8 mouse cellular contexts compared by ENCODE assay signal in genomic region chr8:109778993-109779421, GRCm38 (mm10). TPM values are rescaled to one million over a fixed set of nuclear protein-coding genes. Genes with fewer than 3 reads are reported as not detected.
DNase-seq lines count a peak whose midpoint lies in the region; ATAC-seq and TF ChIP-seq lines count a peak whose summit lies in the region.

No protein-coding gene starts in this region.

- H3K9ac ChIP-seq in forebrain, embryonic 12.5 days: peak overlapping the region; percentile 92
- H3K9ac ChIP-seq in intestine, postnatal 0 days (ENCODE audit: low read depth, low read length): peak overlapping the region; percentile 93
- peak overlapping the region; percentile 97 for H3K9ac ChIP-seq in lung, postnatal 0 days (replicated peaks; ENCODE audit: low read depth)

- H3K9me3 ChIP-seq in forebrain, embryonic 12.5 days: no peaks in the 10 kb centered on the region
- H3K9me3 ChIP-seq in intestine, postnatal 0 days (ENCODE audit: control insufficient read depth): no peaks in the 10 kb centered on the region
- no peaks in the 10 kb centered on the region for H3K9me3 ChIP-seq in lung, postnatal 0 days (ENCODE audit: low read length)

- H3K27me3 ChIP-seq in forebrain, embryonic 12.5 days: peaks cover 8% of the 10 kb centered on the region; the same call in 1 of the 2 replicates
- H3K27me3 ChIP-seq in intestine, postnatal 0 days (replicated peaks; ENCODE audit: control insufficient read depth, insufficient read depth, low read length): no peaks in the 10 kb centered on the region
- H3K27me3 ChIP-seq in lung, postnatal 0 days (replicated peaks; ENCODE audit: insufficient read depth, low read length): no peaks in the 10 kb centered on the region

- TF ChIP-seq EP300 in lung, postnatal 0 days (IDR thresholded peaks at IDR 0.05): no peak

- H3K27ac ChIP-seq in forebrain, embryonic 12.5 days: peak overlapping the region; percentile 99
- H3K27ac ChIP-seq in intestine, postnatal 0 days (ENCODE audit: low read depth, low read length): peak overlapping the region; percentile 99
- H3K27ac ChIP-seq in lung, postnatal 0 days (ENCODE audit: low read length): peak overlapping the region; percentile 98

- TF ChIP-seq CTCF in intestine, postnatal 0 days (IDR thresholded peaks at IDR 0.05; ENCODE audit: low read depth): no peak
- TF ChIP-seq CTCF in lung, postnatal 0 days (IDR thresholded peaks at IDR 0.05): no peak

- no peaks in the 10 kb centered on the region for H3K36me3 ChIP-seq in forebrain, embryonic 12.5 days (replicated peaks)
- no peaks in the 10 kb centered on the region for H3K36me3 ChIP-seq in intestine, postnatal 0 days (ENCODE audit: control insufficient read depth, insufficient read depth)
- H3K36me3 ChIP-seq in lung, postnatal 0 days (ENCODE audit: insufficient read depth, low read length): no peaks in the 10 kb centered on the region

- H3K4me2 ChIP-seq in forebrain, embryonic 12.5 days: peak overlapping the region; percentile 91
- H3K4me2 ChIP-seq in intestine, postnatal 0 days (replicated peaks; ENCODE audit: low read depth): peak overlapping the region; percentile 70
- peak overlapping the region; percentile 65 for H3K4me2 ChIP-seq in lung, postnatal 0 days (replicated peaks; ENCODE audit: low read depth, low read length)

- ATAC-seq in forebrain, embryonic 12.5 days (ENCODE audit: low FRiP score): no peak; the same call in none of the 2 replicates
- no peak; the same call in none of the 2 replicates for ATAC-seq in intestine, postnatal 0 days
- ATAC-seq in lung, postnatal 0 days: peak; percentile 39

- under 1% methylated on average over 32 of the region's 32 CpGs for WGBS in forebrain, embryonic 12.5 days
- under 1% methylated on average over 32 of the region's 32 CpGs for WGBS in intestine, postnatal 0 days
- whole genome bisulfite sequencing in lung, postnatal 0 days: under 1% methylated on average over 28 of the region's 32 CpGs

- H3K4me3 ChIP-seq in forebrain, embryonic 12.5 days (replicated peaks): peak overlapping the region; percentile 98
- peak overlapping the region; percentile 99 for H3K4me3 ChIP-seq in intestine, postnatal 0 days (ENCODE audit: low read depth, low read length)
- H3K4me3 ChIP-seq in lung, postnatal 0 days (ENCODE audit: low read depth, low read length): peak overlapping the region; percentile 99

- H3K4me1 ChIP-seq in forebrain, embryonic 12.5 days: peaks cover 13% of the 10 kb centered on the region
- H3K4me1 ChIP-seq in intestine, postnatal 0 days (replicated peaks; ENCODE audit: control insufficient read depth, insufficient read depth, low read length): no peaks in the 10 kb centered on the region
- H3K4me1 ChIP-seq in lung, postnatal 0 days (ENCODE audit: insufficient read depth, low read depth, low read length): peaks cover 5% of the 10 kb centered on the region; the same call in 1 of the 2 replicates

- peak; percentile 48 for DNase-seq in cerebellum, adult 11-12 months
- DNase-seq in cerebellum, postnatal 14 days: no peak
- peak; percentile 13 for DNase-seq in retina, postnatal 7 days (ENCODE audit: low read depth, low spot score)
- DNase-seq in retina, embryonic 14.5 days (ENCODE audit: low spot score): no peak
- DNase-seq in lung, postnatal 0 days (ENCODE audit: low spot score): peak; percentile 47
- peak; percentile 42 for DNase-seq in right cerebral cortex, postnatal 25 days

RNA-seq across cellular contexts. Expression of gene Ap1g1, which starts 0.7 kb away (rescaled TPM):
- polyA plus RNA-seq in forebrain, embryonic 12.5 days (2016; fragmentation: Nextera tagmentation; extraction: Ambion mirVana): 67.6 and 71.1 TPM in 2 replicates
- 27.1 and 28.2 TPM in 2 replicates for polyA plus RNA-seq in intestine, postnatal 0 days (2015; fragmentation: Nextera tagmentation; extraction: Ambion mirVana)
- polyA plus RNA-seq in lung, postnatal 0 days (2015; fragmentation: Nextera tagmentation; extraction: Ambion mirVana): 22.4 and 24.7 TPM in 2 replicates

RNA-seq across cellular contexts. Expression of gene Atxn1l, which starts 41.5 kb away (rescaled TPM):
- polyA plus RNA-seq in forebrain, embryonic 12.5 days (2016; fragmentation: Nextera tagmentation; extraction: Ambion mirVana): 7.4 and 9.6 TPM in 2 replicates
- polyA plus RNA-seq in intestine, postnatal 0 days (2015; fragmentation: Nextera tagmentation; extraction: Ambion mirVana): 2.4 and 2.6 TPM in 2 replicates
- polyA plus RNA-seq in lung, postnatal 0 days (2015; fragmentation: Nextera tagmentation; extraction: Ambion mirVana): 3.9 and 4.8 TPM in 2 replicates

Comparison
In these comparisons a context has a peak if more than half of its experiments do, and no peak if none do; other contexts are left out.
1. DNase-seq: peak in cerebellum, adult 11-12 months (single experiment), retina, postnatal 7 days (single experiment), lung, postnatal 0 days (single experiment) and right cerebral cortex, postnatal 25 days (single experiment); none in cerebellum, postnatal 14 days (0 of 2) and retina, embryonic 14.5 days (single experiment).
2. Peak in every context shown above with its lines, with median percentiles within 50 percentile points of each other: H3K27ac ChIP-seq, H3K4me2 ChIP-seq, H3K4me3 ChIP-seq and H3K9ac ChIP-seq.